Mouse (Mus musculus): ENCODE measurements at regions not wholly inside any gene's neighbourhood (a gene's known extent, or its start where the extent isn't known, plus 50 kb on each side); places are given as distances from the start of the nearest gene placed in this dataset.

DNA sequence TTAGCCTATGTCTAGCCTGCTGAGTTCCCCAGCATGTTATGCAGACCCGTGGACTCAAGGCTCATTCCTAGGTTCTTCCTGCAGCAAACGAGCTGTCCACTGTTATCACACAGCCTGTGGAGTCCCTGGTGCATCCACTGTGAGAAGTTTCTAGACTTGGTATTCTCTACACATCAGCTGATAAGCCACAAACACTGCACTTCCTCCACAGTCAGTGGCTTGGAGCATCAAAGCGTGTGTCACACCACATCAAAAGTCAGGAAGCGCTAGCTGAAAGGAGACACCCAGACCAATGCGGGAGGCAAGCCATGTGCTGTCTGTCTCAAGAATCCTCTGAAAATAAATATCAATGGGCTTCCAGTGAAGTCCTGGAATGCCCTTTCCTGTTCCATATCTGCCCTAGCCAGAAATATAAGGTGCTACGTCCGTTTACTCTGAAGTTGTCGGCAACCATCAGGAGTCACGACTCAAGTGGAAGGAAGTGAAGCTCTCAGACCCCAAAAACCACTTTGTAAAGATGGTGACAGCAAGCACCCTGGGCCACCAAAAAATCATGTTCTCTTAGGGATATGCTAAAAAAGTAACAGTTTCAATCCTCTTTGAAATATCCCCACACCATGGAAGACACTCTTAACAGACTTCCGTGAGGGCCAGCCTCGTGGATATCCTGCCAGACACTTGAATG lies 227.7 kb downstream of the Adgrl2 start:
- H3K4me1 ChIP-seq (ENCODE audit: control insufficient read depth, insufficient read depth, low read length): no peaks in the 10 kb centered on the region
- no peak overlapping the region for H3K27ac ChIP-seq (ENCODE audit: insufficient read depth, low read length)
- no peak overlapping the region for H3K9ac ChIP-seq (ENCODE audit: low read depth, poor library complexity, severe bottlenecking)
- no peaks in the 10 kb centered on the region for H3K27me3 ChIP-seq (ENCODE audit: control insufficient read depth, insufficient read depth, low read length, poor library complexity, severe bottlenecking)
- H3K36me3 ChIP-seq (ENCODE audit: control insufficient read depth, insufficient read depth, low read length, poor library complexity, severe bottlenecking): no peaks in the 10 kb centered on the region
- H3K9me3 ChIP-seq (replicated peaks; ENCODE audit: control insufficient read depth, insufficient read depth, low read length, poor library complexity, severe bottlenecking): no peaks in the 10 kb centered on the region; the same call in 1 of the 2 replicates
- H3K4me3 ChIP-seq (ENCODE audit: low read depth, low read length): no peak overlapping the region
- TF ChIP-seq POLR2A (IDR thresholded peaks at IDR 0.05; ENCODE audit: insufficient read depth, low read length) (no peak), CTCF (IDR thresholded peaks at IDR 0.05; ENCODE audit: low read depth, low read length) (no peak), EP300 (IDR thresholded peaks at IDR 0.05; ENCODE audit: insufficient read depth, low read depth, low read length) (no peak)

- H3K27ac ChIP-seq (ENCODE audit: insufficient read depth, low read length): no peak overlapping the region
- H3K36me3 ChIP-seq (ENCODE audit: control insufficient read depth, insufficient read depth, low read length, poor library complexity, severe bottlenecking): no peaks in the 10 kb centered on the region
- TF ChIP-seq EP300 (IDR thresholded peaks at IDR 0.05; ENCODE audit: insufficient read depth, low read depth, low read length) (no peak), POLR2A (IDR thresholded peaks at IDR 0.05; ENCODE audit: insufficient read depth, low read length) (no peak)
- H3K4me3 ChIP-seq (ENCODE audit: low read depth, low read length): no peak overlapping the region
- no peaks in the 10 kb centered on the region for H3K4me1 ChIP-seq (ENCODE audit: control insufficient read depth, insufficient read depth, low read length)
- peaks cover 3% of the 10 kb centered on the region; the same call in 1 of the 2 replicates for H3K9me3 ChIP-seq (replicated peaks; ENCODE audit: control insufficient read depth, insufficient read depth, low read length, poor library complexity, severe bottlenecking)
- no peaks in the 10 kb centered on the region for H3K27me3 ChIP-seq (ENCODE audit: control insufficient read depth, insufficient read depth, low read length, poor library complexity, severe bottlenecking)
- no peak overlapping the region for H3K9ac ChIP-seq (ENCODE audit: low read depth, poor library complexity, severe bottlenecking)
These were observed 228.8 kb downstream of the Adgrl2 start for GRCm38 (mm10) chr3:148761586-148761985.

GRCm38 (mm10) chr3:148759500-148759899 lies 230.9 kb downstream of the Adgrl2 start:
- peaks cover 3% of the 10 kb centered on the region; the same call in 1 of the 2 replicates for H3K9me3 ChIP-seq (replicated peaks; ENCODE audit: control insufficient read depth, insufficient read depth, low read length, poor library complexity, severe bottlenecking)
- no peaks in the 10 kb centered on the region for H3K36me3 ChIP-seq (ENCODE audit: control insufficient read depth, insufficient read depth, low read length, poor library complexity, severe bottlenecking)
- H3K9ac ChIP-seq (ENCODE audit: low read depth, poor library complexity, severe bottlenecking): no peak overlapping the region
- no peaks in the 10 kb centered on the region for H3K27me3 ChIP-seq (ENCODE audit: control insufficient read depth, insufficient read depth, low read length, poor library complexity, severe bottlenecking)
- H3K4me1 ChIP-seq (ENCODE audit: control insufficient read depth, insufficient read depth, low read length): no peaks in the 10 kb centered on the region
- no peak overlapping the region for H3K4me3 ChIP-seq (ENCODE audit: low read depth, low read length)
- H3K27ac ChIP-seq (ENCODE audit: insufficient read depth, low read length): no peak overlapping the region
- TF ChIP-seq CTCF (IDR thresholded peaks at IDR 0.05; ENCODE audit: low read depth, low read length): no peak
- TF ChIP-seq EP300 (IDR thresholded peaks at IDR 0.05; ENCODE audit: insufficient read depth, low read depth, low read length): no peak
- no peak for TF ChIP-seq POLR2A (IDR thresholded peaks at IDR 0.05; ENCODE audit: insufficient read depth, low read length)

DNA sequence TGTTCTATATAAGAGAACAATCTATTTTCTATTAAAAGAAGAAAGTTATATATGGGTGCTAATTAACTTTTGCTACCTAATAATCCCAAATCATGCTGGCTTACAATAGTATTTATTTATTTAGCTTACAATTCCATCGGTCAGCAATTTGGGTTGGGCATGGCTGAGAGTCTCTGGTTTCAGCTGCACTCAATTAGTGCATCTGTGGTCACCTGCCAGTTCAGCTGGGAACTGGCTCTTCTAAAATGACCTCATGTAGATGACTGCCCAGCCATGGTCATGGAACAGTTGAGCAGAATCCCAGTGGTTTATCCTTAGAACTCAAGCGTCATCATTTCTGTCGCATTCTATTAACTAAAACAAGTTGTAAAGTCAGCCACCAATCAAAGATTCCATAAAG lies 244.1 kb downstream of the Adgrl2 start:
- no peaks in the 10 kb centered on the region for H3K36me3 ChIP-seq (ENCODE audit: control insufficient read depth, insufficient read depth, low read length, poor library complexity, severe bottlenecking)
- peaks cover 8% of the 10 kb centered on the region for H3K9me3 ChIP-seq (replicated peaks; ENCODE audit: control insufficient read depth, insufficient read depth, low read length, poor library complexity, severe bottlenecking)
- no peaks in the 10 kb centered on the region for H3K4me1 ChIP-seq (ENCODE audit: control insufficient read depth, insufficient read depth, low read length)
- TF ChIP-seq POLR2A (IDR thresholded peaks at IDR 0.05; ENCODE audit: insufficient read depth, low read length) (no peak), CTCF (IDR thresholded peaks at IDR 0.05; ENCODE audit: low read depth, low read length) (no peak), EP300 (IDR thresholded peaks at IDR 0.05; ENCODE audit: insufficient read depth, low read depth, low read length) (no peak)
- H3K27me3 ChIP-seq (ENCODE audit: control insufficient read depth, insufficient read depth, low read length, poor library complexity, severe bottlenecking): no peaks in the 10 kb centered on the region
- H3K27ac ChIP-seq (ENCODE audit: insufficient read depth, low read length): no peak overlapping the region
- no peak overlapping the region for H3K9ac ChIP-seq (ENCODE audit: low read depth, poor library complexity, severe bottlenecking)
- H3K4me3 ChIP-seq (ENCODE audit: low read depth, low read length): no peak overlapping the region

DNA sequence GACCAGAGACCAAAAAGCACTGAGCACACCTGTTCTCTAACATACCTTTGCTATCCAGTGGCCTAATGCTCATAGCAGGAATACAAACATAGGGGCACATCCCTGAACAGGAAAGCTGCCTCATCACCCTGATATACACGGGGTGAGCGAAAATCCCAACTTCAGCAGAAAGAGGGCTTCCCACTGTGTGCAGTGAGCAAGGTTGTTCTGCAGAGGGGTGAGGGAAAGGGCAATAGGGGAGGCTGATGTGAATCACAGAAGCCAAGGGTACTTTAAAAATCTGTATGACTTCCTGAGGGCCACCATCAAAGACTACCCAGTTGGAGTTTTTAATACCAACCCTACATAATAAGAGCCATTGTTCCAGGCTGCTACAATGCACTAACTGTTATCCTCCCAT lies 245.7 kb downstream of the Adgrl2 start:
- no peak for TF ChIP-seq EP300 (IDR thresholded peaks at IDR 0.05; ENCODE audit: insufficient read depth, low read depth, low read length)
- TF ChIP-seq CTCF (IDR thresholded peaks at IDR 0.05; ENCODE audit: low read depth, low read length): no peak
- TF ChIP-seq POLR2A (IDR thresholded peaks at IDR 0.05; ENCODE audit: insufficient read depth, low read length): no peak
- no peak overlapping the region for H3K4me3 ChIP-seq (ENCODE audit: low read depth, low read length)

DNA sequence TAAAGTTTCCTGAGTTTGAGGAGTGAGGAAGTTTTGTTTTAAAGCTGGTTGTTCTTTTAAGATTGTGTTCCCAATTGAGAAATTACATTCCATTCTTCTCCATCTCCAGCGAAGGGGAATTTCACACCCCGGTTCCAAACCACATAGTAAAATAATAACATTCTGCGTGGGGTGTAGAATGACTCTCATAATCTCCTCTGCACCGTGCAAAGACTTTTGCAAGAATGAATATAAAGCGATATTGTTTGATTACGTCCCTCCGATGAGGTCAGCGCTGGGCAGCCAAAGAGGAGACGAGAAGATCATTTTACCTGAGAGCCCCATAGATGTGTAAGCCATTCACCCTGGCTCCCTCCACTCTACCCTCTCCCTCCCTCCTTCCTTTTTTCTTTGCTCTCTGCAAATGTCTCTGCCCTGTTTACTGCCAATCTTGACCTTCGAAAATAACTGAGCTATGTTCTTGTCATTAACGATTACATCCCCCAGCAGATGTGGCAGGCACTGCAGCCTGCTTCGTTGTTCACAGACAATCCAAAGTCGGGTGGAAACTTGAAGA lies 256.1 kb downstream of the Adgrl2 start:
- H3K9ac ChIP-seq (ENCODE audit: low read depth, poor library complexity, severe bottlenecking): no peak overlapping the region
- no peaks in the 10 kb centered on the region for H3K4me1 ChIP-seq (ENCODE audit: control insufficient read depth, insufficient read depth, low read length)
- H3K9me3 ChIP-seq (replicated peaks; ENCODE audit: control insufficient read depth, insufficient read depth, low read length, poor library complexity, severe bottlenecking): no peaks in the 10 kb centered on the region
- no peak overlapping the region for H3K4me3 ChIP-seq (ENCODE audit: low read depth, low read length)
- TF ChIP-seq EP300 (IDR thresholded peaks at IDR 0.05; ENCODE audit: insufficient read depth, low read depth, low read length): no peak
- no peak for TF ChIP-seq CTCF (IDR thresholded peaks at IDR 0.05; ENCODE audit: low read depth, low read length)
- TF ChIP-seq POLR2A (IDR thresholded peaks at IDR 0.05; ENCODE audit: insufficient read depth, low read length): no peak
- H3K27ac ChIP-seq (ENCODE audit: insufficient read depth, low read length): no peak overlapping the region
- no peaks in the 10 kb centered on the region for H3K27me3 ChIP-seq (ENCODE audit: control insufficient read depth, insufficient read depth, low read length, poor library complexity, severe bottlenecking)
- no peaks in the 10 kb centered on the region for H3K36me3 ChIP-seq (ENCODE audit: control insufficient read depth, insufficient read depth, low read length, poor library complexity, severe bottlenecking)

More for the DNA sequence above, 245.7 kb downstream of the Adgrl2 start:
- no peak overlapping the region for H3K9ac ChIP-seq (ENCODE audit: low read depth, poor library complexity, severe bottlenecking)
- no peaks in the 10 kb centered on the region for H3K27me3 ChIP-seq (ENCODE audit: control insufficient read depth, insufficient read depth, low read length, poor library complexity, severe bottlenecking)
- H3K27ac ChIP-seq (ENCODE audit: insufficient read depth, low read length): no peak overlapping the region
- H3K36me3 ChIP-seq (ENCODE audit: control insufficient read depth, insufficient read depth, low read length, poor library complexity, severe bottlenecking): no peaks in the 10 kb centered on the region
- H3K9me3 ChIP-seq (replicated peaks; ENCODE audit: control insufficient read depth, insufficient read depth, low read length, poor library complexity, severe bottlenecking): peaks cover 6% of the 10 kb centered on the region
- H3K4me1 ChIP-seq (ENCODE audit: control insufficient read depth, insufficient read depth, low read length): no peaks in the 10 kb centered on the region

All from ES-Bruce4 (cell line).